Mouse (Mus musculus): ENCODE results near the gene Ube2r2. TPM values are rescaled to one million over a fixed set of nuclear protein-coding genes. Genes with fewer than 3 reads are reported as not detected.

Gene Ube2r2
- 106 and 120 TPM in 2 replicates for polyA plus RNA-seq (2016; fragmentation: Nextera tagmentation; extraction: Ambion mirVana)

DNA sequence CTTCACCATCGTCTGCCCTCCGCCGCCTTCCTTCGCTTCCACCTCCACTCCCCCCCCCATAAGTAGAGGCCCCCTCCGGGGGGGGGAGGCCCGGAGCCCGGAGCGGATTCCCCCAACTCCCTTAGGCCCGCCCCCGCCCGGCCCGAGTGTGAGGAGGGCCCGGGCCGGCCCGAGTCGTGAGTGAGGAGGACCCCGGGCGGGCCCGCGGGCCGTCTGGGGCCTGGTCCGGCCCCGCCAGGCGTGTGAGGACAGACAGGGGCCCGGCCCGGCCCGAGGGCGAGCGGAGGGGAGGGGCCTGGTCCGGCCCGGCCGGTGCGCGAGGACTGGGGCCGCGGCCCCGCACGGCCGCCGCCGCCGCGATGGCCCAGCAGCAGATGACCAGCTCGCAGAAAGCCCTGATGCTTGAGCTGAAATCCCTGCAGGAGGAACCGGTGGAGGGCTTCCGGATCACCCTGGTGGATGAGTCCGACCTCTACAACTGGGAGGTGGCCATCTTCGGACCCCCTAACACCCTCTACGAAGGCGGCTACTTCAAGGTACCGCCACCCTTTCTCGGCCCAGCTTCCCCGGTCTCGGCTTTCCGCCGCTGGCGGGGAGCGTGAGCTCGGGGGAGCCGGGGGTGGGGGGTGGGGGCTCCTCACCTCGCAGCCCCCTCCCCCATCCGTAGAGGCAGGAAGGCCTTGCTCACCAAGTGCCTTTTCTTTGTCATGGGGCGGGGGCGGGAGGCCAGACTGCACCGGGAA is at the start of gene Ube2r2:
Gene Ube2r2, plus strand, starts transcription at position 33 of the 743 bp plus-strand sequence.
- Histone ChIP-seq H3K27ac (peak within 1 kb of the TSS; percentile 100), H3K36me3 (peaks cover 27% of the 10 kb centered on the region), H3K27me3 (no peaks in the 10 kb centered on the region), H3K4me2 (peak within 1 kb of the TSS; percentile 67), H3K9ac (replicated peaks) (peak within 1 kb of the TSS; percentile 99), H3K4me1 (replicated peaks) (peaks cover 6% of the 10 kb centered on the region), H3K9me3 (peaks cover 5% of the 10 kb centered on the region; the same call in 1 of the 2 replicates), H3K4me3 (replicated peaks) (peak within 1 kb of the TSS; percentile 94)
- 1% methylated on average over 52 of the region's 65 CpGs for WGBS
- ATAC-seq (ENCODE audit: insufficient number of reproducible peaks, insufficient read depth, low FRiP score, low TSS enrichment, low read depth), result peak; percentile 68

DNA sequence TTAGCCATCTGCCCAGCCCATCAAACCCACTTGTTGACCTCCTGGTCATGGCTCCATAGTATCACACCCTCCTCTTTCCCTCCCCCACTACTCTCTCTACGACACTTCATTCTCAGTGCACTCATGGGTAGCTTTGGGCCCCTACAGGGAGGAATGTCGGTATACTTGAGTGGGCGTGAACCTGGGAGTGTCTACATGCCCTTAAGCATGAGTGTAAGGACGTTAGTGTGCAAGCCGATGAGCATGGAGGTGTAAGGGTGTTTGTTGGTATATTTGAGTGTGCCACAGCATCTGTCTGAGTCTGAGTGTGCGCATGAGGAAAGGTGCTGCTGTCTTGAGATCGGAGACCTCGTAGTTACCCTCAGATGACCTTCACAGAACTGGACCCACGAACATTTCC is 48.6 kb upstream of the Ube2r2 start:
- H3K4me2 ChIP-seq, result no peak overlapping the region
- H3K9me3 ChIP-seq, result no peaks in the 10 kb centered on the region
- no peak overlapping the region for H3K27ac ChIP-seq
- no peak overlapping the region for H3K9ac ChIP-seq (replicated peaks)
- ATAC-seq (ENCODE audit: insufficient number of reproducible peaks, insufficient read depth, low FRiP score, low TSS enrichment, low read depth), result no peak
- no peaks in the 10 kb centered on the region for H3K36me3 ChIP-seq
- H3K4me3 ChIP-seq (replicated peaks), result no peak overlapping the region
- 76% methylated on average over 9 of the region's 9 CpGs for WGBS
- H3K4me1 ChIP-seq (replicated peaks), result peaks cover 21% of the 10 kb centered on the region
- no peaks in the 10 kb centered on the region for H3K27me3 ChIP-seq

DNA sequence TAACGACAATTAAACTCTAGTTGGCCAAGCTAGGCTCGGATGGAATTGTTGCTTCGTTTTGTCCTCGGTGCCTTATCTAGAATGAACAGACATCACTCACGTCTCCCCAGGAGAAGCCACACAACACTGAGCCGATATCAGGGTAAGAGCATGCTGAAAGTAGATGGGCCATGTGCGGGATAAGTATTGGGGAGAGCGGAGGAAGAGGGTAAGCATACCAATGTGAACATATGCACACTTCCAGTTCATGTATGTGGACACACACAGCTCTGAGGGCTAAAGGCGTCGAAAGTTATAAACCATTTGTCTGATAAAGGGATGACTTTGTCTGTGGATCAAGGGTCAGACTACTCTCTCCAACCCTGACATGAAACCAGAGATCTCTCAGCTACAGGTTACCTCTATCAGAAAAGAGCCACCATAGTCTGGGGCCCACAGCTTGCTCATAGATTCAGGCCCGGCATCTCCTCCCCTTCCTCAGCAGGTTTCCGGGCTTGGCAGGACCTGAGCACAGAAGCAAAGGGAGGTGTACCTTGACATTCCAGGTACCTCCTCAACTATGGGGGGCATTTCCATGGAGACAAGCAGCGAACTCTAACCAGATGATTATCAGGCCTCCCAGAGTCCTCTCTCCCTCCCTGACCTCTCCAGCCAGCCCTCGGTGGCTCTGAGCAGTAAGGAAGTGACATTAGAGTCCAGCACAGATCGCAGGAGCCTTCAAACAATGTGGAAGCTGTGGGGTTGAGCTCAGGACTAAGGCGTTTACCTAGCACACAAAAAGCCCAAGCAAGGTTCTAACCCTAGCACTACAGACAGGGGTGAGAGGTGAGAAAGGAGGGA is 47.9 kb upstream of the Ube2r2 start:
- ATAC-seq (ENCODE audit: insufficient number of reproducible peaks, insufficient read depth, low FRiP score, low TSS enrichment, low read depth), result no peak
- no peaks in the 10 kb centered on the region for H3K9me3 ChIP-seq
- no peaks in the 10 kb centered on the region for H3K36me3 ChIP-seq
- 86% methylated on average over 16 of the region's 16 CpGs for WGBS
- H3K27me3 ChIP-seq, result no peaks in the 10 kb centered on the region
- H3K27ac ChIP-seq, result no peak overlapping the region
- H3K9ac ChIP-seq (replicated peaks), result no peak overlapping the region
- no peak overlapping the region for H3K4me2 ChIP-seq
- no peak overlapping the region for H3K4me3 ChIP-seq (replicated peaks)
- peaks cover 27% of the 10 kb centered on the region for H3K4me1 ChIP-seq (replicated peaks)

DNA sequence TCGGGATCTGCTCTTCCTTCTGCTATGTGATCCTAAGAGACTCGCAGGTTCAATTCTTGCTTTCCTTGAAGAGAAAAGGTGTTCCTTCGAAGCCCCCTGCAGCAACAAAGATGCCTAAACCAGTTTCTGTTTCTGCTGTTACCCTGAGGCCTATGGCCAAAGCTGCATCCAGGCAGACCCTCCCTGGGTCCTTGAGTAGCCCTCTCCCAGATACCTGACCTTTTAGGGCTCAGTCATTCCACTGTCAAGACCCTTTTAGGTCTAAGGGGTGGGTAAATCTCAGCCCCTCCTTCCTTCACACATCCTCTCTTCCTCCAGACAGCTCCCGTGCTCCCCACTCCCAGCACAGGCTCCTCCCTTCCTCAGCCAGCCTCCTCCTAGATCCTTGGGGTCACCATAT is 46.4 kb upstream of the Ube2r2 start:
- Histone ChIP-seq H3K9ac (replicated peaks) (no peak overlapping the region), H3K4me3 (replicated peaks) (no peak overlapping the region), H3K4me1 (replicated peaks) (peaks cover 27% of the 10 kb centered on the region), H3K27ac (no peak overlapping the region), H3K36me3 (no peaks in the 10 kb centered on the region), H3K9me3 (no peaks in the 10 kb centered on the region), H3K4me2 (no peak overlapping the region), H3K27me3 (no peaks in the 10 kb centered on the region)
- 89% methylated on average over 4 of the region's 4 CpGs for WGBS
- ATAC-seq (ENCODE audit: insufficient number of reproducible peaks, insufficient read depth, low FRiP score, low TSS enrichment, low read depth), result no peak

DNA sequence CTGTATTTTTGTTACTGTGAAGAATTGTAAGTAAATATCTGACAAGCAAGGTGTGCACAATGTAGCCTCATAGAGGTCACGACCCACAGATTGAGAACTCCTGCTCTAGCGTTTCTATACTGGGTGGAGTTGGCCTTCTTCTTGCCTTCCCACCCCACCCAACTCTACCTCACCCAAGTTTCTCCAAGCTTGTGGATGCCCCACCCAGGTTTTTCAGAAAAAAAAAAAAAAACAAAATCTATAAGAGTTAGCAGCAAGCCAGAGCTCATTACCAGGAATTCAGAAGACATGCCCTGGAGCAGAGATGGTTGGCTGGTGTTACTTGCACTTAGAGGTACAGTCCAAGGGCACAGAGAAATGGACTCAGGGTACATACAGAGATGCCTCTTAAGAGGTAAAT is 45.8 kb upstream of the Ube2r2 start:
- no peaks in the 10 kb centered on the region for H3K36me3 ChIP-seq
- H3K4me1 ChIP-seq (replicated peaks), result peaks cover 27% of the 10 kb centered on the region
- H3K4me2 ChIP-seq, result no peak overlapping the region
- no peaks in the 10 kb centered on the region for H3K27me3 ChIP-seq
- no peak for ATAC-seq (ENCODE audit: insufficient number of reproducible peaks, insufficient read depth, low FRiP score, low TSS enrichment, low read depth)
- 79% methylated on average over 2 of the region's 2 CpGs for WGBS
- peak overlapping the region; percentile 62; the same call in 1 of the 2 replicates for H3K27ac ChIP-seq
- H3K9me3 ChIP-seq, result no peaks in the 10 kb centered on the region
- no peak overlapping the region for H3K9ac ChIP-seq (replicated peaks)
- no peak overlapping the region for H3K4me3 ChIP-seq (replicated peaks)

DNA sequence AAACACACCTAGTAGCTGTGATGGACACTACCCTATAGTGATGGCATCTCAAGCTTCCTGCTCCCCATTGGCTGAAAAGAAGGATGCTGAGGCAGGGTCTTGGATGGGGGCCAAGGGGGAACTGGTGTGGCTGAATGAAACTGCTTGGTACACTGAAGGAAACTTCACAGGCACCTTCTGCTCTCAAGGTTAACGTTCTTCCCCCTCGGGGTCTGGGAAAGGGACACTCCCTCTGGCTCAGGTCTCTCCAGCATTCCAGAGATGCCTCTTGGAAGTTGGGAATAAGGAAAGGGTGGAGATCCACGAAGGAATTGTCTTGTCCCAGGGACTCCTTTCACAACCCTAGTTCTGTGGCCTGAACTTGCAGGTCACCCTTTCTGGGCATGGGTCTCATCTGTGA is 44.2 kb upstream of the Ube2r2 start:
- no peak for ATAC-seq (ENCODE audit: insufficient number of reproducible peaks, insufficient read depth, low FRiP score, low TSS enrichment, low read depth)

DNA sequence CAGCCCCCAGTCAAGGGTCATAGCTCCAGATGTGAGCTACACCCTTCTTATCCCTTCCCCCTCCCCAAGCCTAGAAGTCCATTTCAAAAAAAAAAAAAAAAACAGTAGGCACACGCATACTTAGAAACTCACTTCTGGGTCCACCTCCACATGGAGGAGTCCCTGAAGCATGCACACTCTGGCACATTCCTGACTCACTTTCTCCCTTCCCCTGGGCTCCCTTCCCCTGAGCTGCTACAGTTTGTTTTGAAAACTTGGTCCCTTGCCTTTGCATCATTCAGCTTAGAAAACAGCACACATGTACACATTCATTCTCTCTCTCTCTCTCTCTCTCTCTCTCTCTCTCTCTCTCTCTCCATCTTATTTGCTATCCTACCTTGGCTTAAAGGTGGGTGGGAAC is 42.6 kb upstream of the Ube2r2 start:
- Histone ChIP-seq H3K4me1 (replicated peaks) (peaks cover 43% of the 10 kb centered on the region), H3K4me3 (replicated peaks) (no peak overlapping the region), H3K27me3 (peaks cover 26% of the 10 kb centered on the region), H3K4me2 (no peak overlapping the region), H3K9ac (replicated peaks) (no peak overlapping the region), H3K36me3 (no peaks in the 10 kb centered on the region), H3K9me3 (no peaks in the 10 kb centered on the region), H3K27ac (no peak overlapping the region)
- ATAC-seq (ENCODE audit: insufficient number of reproducible peaks, insufficient read depth, low FRiP score, low TSS enrichment, low read depth), result no peak
- WGBS, result 62% methylated on average over 1 of the region's 1 CpGs

More for the DNA sequence above, 44.2 kb upstream of the Ube2r2 start:
- Histone ChIP-seq H3K36me3 (no peaks in the 10 kb centered on the region), H3K4me3 (replicated peaks) (no peak overlapping the region), H3K4me1 (replicated peaks) (peaks cover 33% of the 10 kb centered on the region), H3K27ac (no peak overlapping the region), H3K4me2 (no peak overlapping the region), H3K27me3 (peaks cover 11% of the 10 kb centered on the region), H3K9ac (replicated peaks) (no peak overlapping the region), H3K9me3 (no peaks in the 10 kb centered on the region)
- WGBS, result 42% methylated on average over 3 of the region's 3 CpGs

DNA sequence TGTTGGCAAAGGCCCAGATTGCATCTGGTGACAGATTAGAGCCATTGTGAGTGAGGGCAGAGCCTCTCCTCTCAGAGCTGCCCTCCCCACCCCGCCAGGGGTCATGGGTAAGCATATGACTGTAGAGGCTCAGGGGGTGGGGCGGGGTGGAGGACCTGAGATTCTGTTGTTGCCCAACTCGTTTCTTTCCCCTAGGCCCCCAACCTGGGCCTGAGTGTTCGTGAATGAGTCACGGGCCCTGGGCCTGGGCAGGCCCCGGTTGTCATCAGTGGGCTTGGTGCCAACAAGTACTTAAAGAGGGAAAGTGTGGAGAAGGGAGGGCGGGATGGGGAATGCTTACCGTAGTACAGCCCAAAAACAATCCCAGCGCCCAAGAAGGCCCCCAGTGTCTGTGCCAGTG is 41.2 kb upstream of the Ube2r2 start:
- peaks cover 51% of the 10 kb centered on the region for H3K4me1 ChIP-seq (replicated peaks)
- ATAC-seq (ENCODE audit: insufficient number of reproducible peaks, insufficient read depth, low FRiP score, low TSS enrichment, low read depth), result no peak

DNA sequence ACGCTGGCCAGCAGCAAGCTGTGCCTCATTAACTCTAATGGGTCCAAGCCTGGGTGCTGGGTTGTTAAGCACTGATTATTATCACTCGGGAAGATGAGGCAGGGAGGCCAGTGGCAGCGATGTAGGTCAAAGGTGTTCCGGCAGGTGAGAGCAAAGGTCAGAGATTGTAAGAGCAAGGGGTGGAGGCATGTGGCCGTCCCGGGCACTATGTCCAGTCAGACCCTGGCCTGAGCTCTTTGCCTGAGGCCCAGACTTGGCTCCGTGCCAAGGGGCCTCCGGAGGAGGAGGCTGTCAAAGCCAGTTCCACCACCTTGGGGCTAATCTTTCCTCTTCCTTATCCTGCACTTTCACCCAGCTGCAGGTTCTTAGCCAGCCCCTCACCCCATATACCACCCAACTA is 39.4 kb upstream of the Ube2r2 start:
- 25% methylated on average over 8 of the region's 8 CpGs for WGBS
- H3K9ac ChIP-seq (replicated peaks), result no peak overlapping the region
- no peak overlapping the region for H3K27ac ChIP-seq
- ATAC-seq (ENCODE audit: insufficient number of reproducible peaks, insufficient read depth, low FRiP score, low TSS enrichment, low read depth), result no peak
- H3K4me1 ChIP-seq (replicated peaks), result peaks cover 38% of the 10 kb centered on the region
- H3K4me2 ChIP-seq, result no peak overlapping the region
- H3K36me3 ChIP-seq, result no peaks in the 10 kb centered on the region
- H3K27me3 ChIP-seq, result peaks cover 45% of the 10 kb centered on the region
- no peaks in the 10 kb centered on the region for H3K9me3 ChIP-seq
- no peak overlapping the region for H3K4me3 ChIP-seq (replicated peaks)

More for the DNA sequence above, 41.2 kb upstream of the Ube2r2 start:
- H3K36me3 ChIP-seq, result no peaks in the 10 kb centered on the region
- H3K27ac ChIP-seq, result no peak overlapping the region
- no peak overlapping the region for H3K4me3 ChIP-seq (replicated peaks)
- H3K9ac ChIP-seq (replicated peaks), result no peak overlapping the region
- no peak overlapping the region for H3K4me2 ChIP-seq
- WGBS, result 76% methylated on average over 9 of the region's 9 CpGs
- H3K27me3 ChIP-seq, result peaks cover 39% of the 10 kb centered on the region
- no peaks in the 10 kb centered on the region for H3K9me3 ChIP-seq

DNA sequence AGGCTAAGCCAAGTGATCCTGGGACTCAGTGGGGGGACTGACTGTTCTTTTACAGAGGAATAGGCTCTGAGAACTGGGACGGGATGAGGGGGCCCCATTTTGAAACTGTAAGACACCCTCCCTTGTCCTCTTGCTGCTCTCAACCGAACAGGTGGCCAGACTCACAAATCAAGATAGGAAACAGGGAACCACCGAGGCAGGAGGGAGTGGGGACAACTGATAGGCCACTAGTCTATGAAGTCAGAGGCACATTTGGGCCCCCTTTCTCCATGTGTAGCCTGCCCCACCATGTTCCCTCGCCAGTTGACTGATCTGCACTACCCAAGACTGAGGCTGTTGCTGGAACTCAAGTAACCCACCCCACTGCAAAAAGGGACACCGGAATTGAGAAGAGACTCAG is 38.7 kb upstream of the Ube2r2 start:
- Histone ChIP-seq H3K4me2 (no peak overlapping the region), H3K27ac (no peak overlapping the region), H3K27me3 (peaks cover 45% of the 10 kb centered on the region), H3K9me3 (no peaks in the 10 kb centered on the region), H3K36me3 (no peaks in the 10 kb centered on the region), H3K4me1 (replicated peaks) (peaks cover 32% of the 10 kb centered on the region), H3K9ac (replicated peaks) (no peak overlapping the region), H3K4me3 (replicated peaks) (no peak overlapping the region)
- ATAC-seq (ENCODE audit: insufficient number of reproducible peaks, insufficient read depth, low FRiP score, low TSS enrichment, low read depth), result no peak
- WGBS, result 71% methylated on average over 5 of the region's 5 CpGs

DNA sequence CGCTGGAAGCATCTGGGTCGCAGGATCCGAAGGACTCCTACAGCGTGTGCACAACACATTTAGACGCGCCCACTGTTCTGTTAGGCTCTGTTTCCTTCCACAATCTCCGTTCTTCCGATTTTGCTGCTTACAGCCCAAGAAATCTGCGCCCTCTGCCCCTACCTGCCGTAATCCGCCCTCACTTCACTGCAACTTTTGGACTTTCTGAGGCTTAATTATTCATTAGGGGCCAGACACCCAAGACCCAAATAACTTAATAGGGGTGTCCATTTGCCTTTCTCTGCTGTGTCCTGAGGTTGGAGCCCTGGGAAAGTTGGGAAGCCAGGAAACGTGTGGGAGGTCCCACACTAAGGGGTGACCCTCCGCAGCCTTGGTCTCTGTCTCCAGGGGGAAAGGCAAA is 38.2 kb upstream of the Ube2r2 start:
- no peak for ATAC-seq (ENCODE audit: insufficient number of reproducible peaks, insufficient read depth, low FRiP score, low TSS enrichment, low read depth)
- Histone ChIP-seq H3K9me3 (no peaks in the 10 kb centered on the region), H3K27me3 (peaks cover 45% of the 10 kb centered on the region), H3K4me2 (peak overlapping the region; percentile 83), H3K4me1 (replicated peaks) (peaks cover 26% of the 10 kb centered on the region), H3K9ac (replicated peaks) (0 out of 2 replicates have a peak overlapping the region, but pooled peaks have one; percentile 44), H3K27ac (no peak overlapping the region), H3K36me3 (no peaks in the 10 kb centered on the region), H3K4me3 (replicated peaks) (no peak overlapping the region)
- WGBS, result 46% methylated on average over 13 of the region's 13 CpGs
